Comparison of ENCODE assay signal across 10 mouse cellular contexts in the genomic region with DNA sequence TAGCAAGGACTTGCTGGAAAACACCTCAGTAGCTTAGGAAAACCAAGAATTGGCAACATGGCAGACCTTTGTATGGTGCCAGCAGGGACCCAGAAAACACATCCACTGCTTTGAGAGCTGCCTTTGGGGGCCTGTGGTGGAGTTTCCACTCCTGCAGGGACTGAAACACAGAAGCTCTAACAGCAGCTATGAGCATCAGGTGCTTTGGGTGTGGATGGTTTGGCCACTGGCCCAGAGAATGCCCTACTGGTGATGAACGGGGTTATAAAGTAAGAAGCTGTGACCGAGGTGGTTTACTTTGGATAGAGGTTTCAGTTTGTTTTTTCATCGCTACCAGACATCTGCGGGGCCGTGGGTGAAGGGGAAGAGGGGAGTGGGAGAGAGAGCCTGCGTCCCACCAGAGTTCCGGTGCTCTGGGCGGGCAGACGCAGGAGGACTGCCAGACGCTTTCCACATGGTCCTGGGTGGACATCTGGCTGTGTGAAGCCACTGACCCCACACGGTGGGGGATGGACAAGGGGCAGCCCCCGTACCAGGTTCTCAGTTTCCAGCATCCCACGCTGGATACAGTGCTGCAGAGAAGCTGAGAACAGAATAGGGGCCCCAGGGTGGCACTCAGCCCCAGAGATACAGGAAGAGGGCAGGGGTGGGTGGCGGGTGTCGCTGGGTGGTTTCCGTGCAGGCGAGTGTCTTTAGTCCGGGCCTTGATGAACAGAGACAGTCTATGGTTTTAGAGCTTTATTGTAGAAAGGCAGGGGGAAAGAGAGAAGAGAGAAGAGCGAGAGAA.
A peak's percentile ranks its signal among the peaks of the same experiment; 100 is the strongest.
DNase-seq lines count a peak whose midpoint lies in the region.
"Had no signal": no experiment of that assay in that cellular context is flagged by ENCODE, and none has a peak within 500 bp of the region (broad histone marks: within the 10 kb centered on the region; RNA-seq: fewer than 3 reads in every experiment).

No protein-coding gene starts in this region.

- peak; percentile 21 for DNase-seq in cerebellum, adult 9-10 months
- no peak for DNase-seq in cerebellum, adult 9-11 months
- DNase-seq in lung, postnatal 10 days: peak; percentile 9
- DNase-seq in lung, adult 18-20 months: no peak
- peak; percentile 32 to 33 for DNase-seq in lung, postnatal 4 days
- DNase-seq in thymus, postnatal 25 days: peak; percentile 84
- no peak for DNase-seq in gastrocnemius, postnatal 10 days
- DNase-seq in layer of hippocampus, adult 9-11 months: no peak
- DNase-seq: adrenal gland, postnatal 25 days; kidney, postnatal 36 days had no signal

Comparison
In these comparisons a context has a peak if more than half of its experiments do, and no peak if none do; other contexts are left out.
1. DNase-seq: peak in cerebellum, adult 9-10 months (single experiment), lung, postnatal 10 days (single experiment), lung, postnatal 4 days (2 of 2) and thymus, postnatal 25 days (single experiment); none in cerebellum, adult 9-11 months (single experiment), lung, adult 18-20 months (0 of 2), gastrocnemius, postnatal 10 days (single experiment) and layer of hippocampus, adult 9-11 months (single experiment).